Mouse (Mus musculus) embryo, embryonic 11.5 days (tissue): ENCODE data around the gene Ankrd13b.

ENCODE experiments used
- DNase-seq: peaks from one replicate; pipeline ENCODE4 v3.0.0-alpha.2; 2012; ENCODE audit warnings: low read depth, low spot score

The Ankrd13b gene

GRCm38 (mm10) chr11:77492311-77492871 lies 2.9 kb upstream of the Ankrd13b start:
- no peak for DNase-seq

DNA sequence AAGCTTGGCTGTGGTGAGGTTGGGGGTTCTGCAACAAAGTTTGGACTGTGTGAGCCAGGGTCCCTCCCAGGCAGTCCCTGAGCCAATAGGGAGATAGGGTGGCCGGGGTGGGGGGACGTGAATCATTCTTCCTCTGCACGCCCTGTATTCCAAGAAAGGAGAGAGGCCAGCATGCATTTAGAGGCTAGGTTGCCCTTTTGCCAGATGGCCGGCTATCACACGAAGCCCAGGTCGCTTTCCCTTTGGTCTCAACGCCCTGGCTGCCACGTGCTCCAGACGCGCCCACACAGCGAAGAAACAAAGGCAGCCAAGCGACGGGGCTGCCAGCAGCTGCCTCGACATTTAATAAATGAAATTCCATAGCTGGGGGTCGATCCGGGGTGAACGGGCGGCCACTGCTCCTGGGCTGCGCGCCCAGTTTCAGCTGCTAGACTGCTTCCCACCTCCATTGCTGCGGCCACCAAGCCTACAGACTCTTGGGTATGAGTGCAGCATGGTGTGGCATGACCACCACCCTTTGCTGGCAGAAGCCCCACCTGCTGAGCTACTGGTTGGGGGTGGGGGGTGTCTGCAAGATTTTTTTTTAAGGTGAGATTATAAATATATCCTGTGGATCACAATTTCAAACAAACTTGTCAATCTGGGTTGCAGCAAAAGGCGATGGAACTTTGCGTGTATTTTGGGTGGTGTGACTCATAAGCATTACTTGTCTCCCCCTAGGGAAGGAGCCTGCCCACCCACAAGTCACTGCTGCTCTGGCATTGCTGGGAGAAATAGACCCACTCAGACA lies 2.2 kb upstream of the Ankrd13b start:
- no peak for DNase-seq

GRCm38 (mm10) chr11:77491123-77491501 lies 1.6 kb upstream of the Ankrd13b start:
- peak; percentile 92 for DNase-seq

DNA sequence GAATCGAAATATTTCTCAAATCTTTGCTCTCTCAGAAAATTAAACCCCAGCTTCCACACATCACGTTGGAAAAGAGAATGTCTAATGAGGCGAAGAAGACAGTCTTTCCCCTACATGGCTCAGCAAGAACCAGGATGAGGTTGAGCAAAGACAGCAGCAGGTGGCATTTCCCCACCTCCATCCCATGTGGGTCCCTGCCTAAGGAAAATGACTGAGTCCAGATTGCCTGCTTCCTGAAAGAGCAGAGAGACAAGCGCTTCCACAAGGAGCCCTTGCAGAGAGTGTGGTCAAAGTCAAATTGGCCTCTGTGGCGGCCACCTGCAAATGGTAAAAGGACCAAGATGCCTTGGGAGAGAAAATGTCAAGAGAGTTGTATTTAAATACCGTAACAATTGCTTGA lies 973 bp upstream of the Ankrd13b start:
- no peak for DNase-seq

DNA sequence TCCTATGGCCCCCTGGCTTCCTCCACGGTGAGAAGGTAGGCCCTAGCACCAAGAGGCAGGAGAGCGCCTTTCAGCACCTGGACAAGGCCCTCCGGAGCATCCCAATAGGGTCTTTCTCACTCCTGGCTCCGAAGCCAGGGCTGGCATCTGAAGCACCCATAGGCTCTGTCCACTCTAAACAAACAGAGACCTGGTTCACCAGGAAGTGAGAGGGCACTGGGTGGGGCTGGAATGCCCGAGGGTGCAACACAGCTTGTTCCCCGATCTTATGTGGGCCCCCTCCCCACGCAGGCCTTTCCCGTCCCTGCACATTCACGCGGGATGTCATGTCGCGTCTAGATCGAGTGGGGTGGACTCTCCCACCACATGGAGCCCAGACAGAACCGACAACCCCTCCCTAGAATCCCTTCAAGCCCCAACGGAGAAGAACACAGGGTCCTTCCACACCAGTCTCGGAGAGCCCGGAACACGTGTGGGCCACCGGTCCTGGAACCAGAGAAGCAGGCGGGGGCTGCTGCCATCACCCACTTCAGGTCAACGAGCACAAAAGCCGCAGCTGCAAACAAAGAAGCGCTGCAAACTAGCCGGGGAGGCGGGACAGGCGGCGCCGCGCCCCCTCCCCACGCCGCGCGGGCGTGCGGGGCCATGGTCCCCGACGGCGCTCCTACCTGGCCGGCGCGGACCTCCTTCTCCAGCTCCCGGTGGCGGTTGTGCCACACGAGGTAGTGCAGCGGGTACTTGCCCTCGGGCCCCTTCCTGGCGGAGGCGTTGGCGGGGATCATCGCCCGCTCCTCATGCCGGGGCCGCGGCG lies 502 bp downstream of the Ankrd13b start:
- no peak for DNase-seq

DNA sequence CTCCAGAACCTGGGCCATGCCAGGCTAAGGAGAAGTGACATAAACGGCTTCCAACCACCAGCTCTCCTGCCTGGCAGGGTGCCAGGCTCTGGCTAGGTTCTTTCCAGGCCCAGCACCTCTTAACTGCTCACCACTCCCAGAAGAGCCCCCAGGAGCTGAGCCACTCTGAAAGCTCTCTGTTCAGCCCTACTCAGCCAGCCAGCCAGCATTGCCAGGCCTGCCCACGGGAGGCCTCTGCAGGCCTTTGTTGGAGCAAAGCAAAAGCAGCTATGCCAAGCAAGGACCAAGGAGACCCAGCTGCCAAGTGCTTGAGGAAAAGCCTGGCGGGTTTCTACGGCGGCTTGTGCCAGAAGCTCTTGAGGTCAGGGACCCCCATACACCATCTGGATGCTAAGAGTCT lies 2.7 kb downstream of the Ankrd13b start:
- DNase-seq = no peak

- DNase-seq = no peak
Observed at GRCm38 (mm10) chr11:77485229-77485628, 4.2 kb downstream of the Ankrd13b start.

GRCm38 (mm10) chr11:77483510-77484255 lies 5.8 kb downstream of the Ankrd13b start:
- no peak for DNase-seq

GRCm38 (mm10) chr11:77483043-77483442 lies 6.4 kb downstream of the Ankrd13b start:
- no peak for DNase-seq

- no peak for DNase-seq
Observed at GRCm38 (mm10) chr11:77476895-77477294, 12.6 kb downstream of the Ankrd13b start.

DNA sequence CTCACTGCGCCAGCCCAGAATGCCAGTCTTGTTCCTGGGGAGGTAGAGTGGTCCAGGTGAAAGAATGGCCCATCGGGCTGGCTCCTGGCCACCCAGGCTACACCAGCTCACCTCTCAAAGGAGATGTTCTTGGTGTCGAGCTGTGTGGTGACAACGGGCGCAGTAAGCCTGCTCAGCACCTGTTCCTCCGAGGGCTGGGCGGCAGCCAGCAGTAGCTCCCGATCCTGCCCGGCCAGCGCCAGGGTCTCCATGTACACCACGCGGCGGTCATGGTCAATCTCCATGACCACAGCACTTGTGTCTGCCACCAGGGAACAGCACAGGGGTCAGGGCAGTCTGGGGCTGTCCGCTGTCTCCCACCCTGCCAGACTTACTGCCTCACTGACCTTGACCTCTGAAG lies 13.3 kb downstream of the Ankrd13b start:
- no peak for DNase-seq

DNA sequence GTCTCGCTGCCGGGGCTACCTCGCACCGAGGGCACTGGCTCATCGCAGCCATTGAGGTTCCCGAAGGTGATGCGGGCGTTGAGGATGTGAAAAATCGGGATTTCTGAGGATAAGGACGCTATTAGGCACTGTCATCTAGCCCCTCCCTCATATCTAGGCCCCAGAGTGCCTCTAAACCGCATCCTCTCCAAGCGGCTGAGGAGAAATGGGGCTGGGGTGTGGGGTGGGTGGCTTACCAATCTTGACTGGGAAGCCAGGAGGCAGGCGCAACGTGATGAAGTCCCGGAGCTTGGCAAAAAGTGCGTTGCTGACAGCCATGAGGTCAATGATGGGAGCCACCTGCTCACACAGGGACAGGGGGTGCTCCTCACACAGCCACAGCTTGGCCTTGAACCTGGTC lies 16.7 kb downstream of the Ankrd13b start:
- no peak for DNase-seq

DNA sequence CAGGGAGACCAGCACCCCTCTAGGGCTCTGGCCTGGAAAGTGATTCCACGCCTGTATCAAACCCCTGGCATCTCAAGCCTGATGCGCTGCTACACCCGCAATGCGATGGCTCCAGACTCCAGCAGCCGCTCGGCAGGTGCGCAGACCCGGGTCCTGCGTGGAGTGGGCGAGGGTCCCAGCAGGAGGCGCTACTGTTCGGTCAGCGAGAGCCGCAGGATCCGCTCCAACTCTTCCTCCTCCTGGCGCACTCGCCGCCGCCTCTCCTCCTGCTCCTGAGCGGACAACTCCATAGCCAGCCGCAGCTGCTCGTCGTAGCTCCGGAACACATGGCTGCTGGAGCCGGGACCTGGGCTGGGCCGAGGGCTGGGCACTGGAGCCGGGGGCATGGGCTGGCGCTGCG lies 18.1 kb downstream of the Ankrd13b start:
- DNase-seq = no peak

DNA sequence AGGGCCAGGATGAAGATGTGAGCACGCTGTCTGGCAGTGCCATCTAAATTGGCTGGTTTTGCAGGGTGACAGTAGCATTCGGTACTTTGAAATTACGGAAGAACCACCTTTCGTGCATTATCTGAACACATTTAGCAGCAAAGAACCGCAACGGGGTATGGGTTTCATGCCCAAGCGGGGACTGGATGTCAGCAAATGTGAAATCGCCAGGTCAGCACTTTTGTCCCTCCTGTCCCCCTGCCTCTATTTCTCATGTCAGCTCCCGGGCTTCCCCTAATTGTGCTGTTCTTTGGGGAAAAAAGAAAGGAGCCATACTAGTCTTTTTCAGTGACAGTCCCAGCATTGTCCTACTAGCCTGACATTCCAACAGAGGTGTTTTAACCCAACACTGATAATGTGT lies 21.1 kb downstream of the Ankrd13b start:
- no peak for DNase-seq

GRCm38 (mm10) chr11:77467784-77468183 lies 21.7 kb downstream of the Ankrd13b start:
- no peak for DNase-seq

- DNase-seq = no peak
Observed at GRCm38 (mm10) chr11:77467157-77467556, 22.3 kb downstream of the Ankrd13b start.

DNA sequence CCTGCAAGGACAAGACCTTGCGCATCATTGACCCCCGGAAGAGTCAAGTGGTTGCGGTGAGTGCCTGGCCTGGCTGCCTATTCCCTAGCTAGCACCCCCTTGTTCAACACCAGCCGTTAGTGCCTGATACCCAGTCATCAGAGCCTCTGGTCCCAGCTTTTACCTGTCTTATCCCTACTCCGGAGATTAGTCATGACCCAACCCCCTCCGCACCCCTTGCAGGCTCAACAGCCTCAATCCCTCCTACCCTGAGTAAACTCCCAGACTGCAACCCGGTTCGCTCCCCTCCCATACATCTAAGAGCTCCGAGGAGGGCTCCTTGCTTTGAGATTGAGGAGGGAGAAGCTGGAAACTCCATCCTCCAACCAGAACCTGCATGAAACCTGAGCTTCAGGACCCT lies 22.9 kb downstream of the Ankrd13b start:
- DNase-seq = no peak

- DNase-seq = no peak
Observed at GRCm38 (mm10) chr11:77465111-77465510, 24.4 kb downstream of the Ankrd13b start.

GRCm38 (mm10) chr11:77464684-77465083 lies 24.8 kb downstream of the Ankrd13b start:
- no peak for DNase-seq

DNA sequence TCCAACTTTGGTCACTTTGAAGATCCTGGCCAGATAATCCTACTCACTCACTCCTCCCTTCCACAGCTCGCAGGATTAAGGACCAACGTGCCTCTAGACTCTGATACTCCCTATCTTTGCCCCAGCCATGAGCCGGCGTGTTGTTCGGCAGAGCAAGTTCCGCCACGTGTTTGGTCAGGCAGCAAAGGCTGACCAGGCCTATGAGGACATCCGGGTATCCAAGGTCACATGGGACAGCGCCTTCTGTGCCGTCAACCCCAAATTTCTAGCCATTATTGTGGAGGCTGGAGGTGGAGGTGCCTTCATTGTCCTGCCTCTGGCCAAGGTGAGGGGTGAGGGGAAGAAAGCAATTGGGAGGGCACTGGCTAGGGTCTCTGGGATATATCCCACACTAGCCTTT lies 25.7 kb downstream of the Ankrd13b start:
- DNase-seq = no peak

DNA sequence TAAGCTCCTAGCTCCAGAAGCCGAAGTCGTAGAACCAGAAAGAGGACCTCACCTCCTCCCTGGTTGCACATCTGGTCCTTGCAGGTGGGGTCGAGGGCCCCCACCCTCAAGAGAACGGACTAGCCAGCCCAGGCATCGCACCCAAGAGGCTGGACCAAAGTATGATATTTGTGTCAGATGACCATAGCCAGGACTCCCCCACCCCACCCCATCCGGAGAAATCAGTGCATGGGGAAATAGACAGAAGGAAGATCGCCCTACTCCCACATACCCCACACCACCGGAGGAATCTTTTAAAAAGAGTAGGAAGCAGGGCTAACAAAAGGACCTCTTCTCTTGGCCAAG lies 26.4 kb downstream of the Ankrd13b start:
- no peak for DNase-seq
